Mouse (Mus musculus) embryonic facial prominence, embryonic 10.5 days (tissue): Measurements from ENCODE around the gene Psg21. TPM values are rescaled to one million over a fixed set of nuclear protein-coding genes. Genes with fewer than 3 reads are reported as not detected.
"Not testable (repeated sequence)": the region's sequence is repeated elsewhere in the genome, so short reads cannot be mapped to it uniquely, and the experiment has no call there.

Experiments used
- DNase-seq: peaks from one replicate; pipeline ENCODE4 v3.0.0-alpha.2; 2017; ENCODE audit warnings: low spot score
- H3K27ac ChIP-seq: fragments of 300-500 bp; sonication (generic); replicated peaks from 2 replicates; pipeline ENCODE4 v1.5.1; 2016; ENCODE audit warnings: mild to moderate bottlenecking
- H3K27me3 ChIP-seq: fragments of 300-500 bp; sonication (generic); replicated peaks from 2 replicates; pipeline ENCODE4 v1.6.1; 2016; ENCODE audit warnings: low read depth, mild to moderate bottlenecking; ENCODE audit not compliant: poor library complexity, severe bottlenecking
- H3K36me3 ChIP-seq: fragments of 300-500 bp; sonication (generic); replicated peaks from 2 replicates; pipeline ENCODE4 v1.6.1; 2016; ENCODE audit warnings: mild to moderate bottlenecking, moderate library complexity
- H3K4me1 ChIP-seq: fragments of 300-500 bp; sonication (generic); 2 replicates; pipeline ENCODE4 v1.6.1; 2016
- H3K4me3 ChIP-seq: fragments of 300-500 bp; sonication (generic); 2 replicates; pipeline ENCODE4 v1.5.1; 2016; ENCODE audit warnings: mild to moderate bottlenecking, moderate library complexity
- H3K9me3 ChIP-seq: fragments of 300-500 bp; sonication (generic); 2 replicates; pipeline ENCODE4 v1.6.1; 2016; ENCODE audit warnings: mild to moderate bottlenecking
- WGBS: fragments of 180-500 bp; shearing (Covaris S2); methylation state at CpG from one replicate; pipeline ENCODE4 v1.1.7; 2016; 5-methylcytosine and 5-hydroxymethylcytosine counted together
- polyA plus RNA-seq: library from polyadenylated mRNA; unstranded; fragments of >200 nt; fragmentation: Nextera tagmentation; extraction: Ambion mirVana; gene quantifications from 2 replicates; pipeline ENCODE4 v1.2.1, GENCODE M21; 2016

Psg21 gene
- polyA plus RNA-seq: not detected in 2 replicates

DNA sequence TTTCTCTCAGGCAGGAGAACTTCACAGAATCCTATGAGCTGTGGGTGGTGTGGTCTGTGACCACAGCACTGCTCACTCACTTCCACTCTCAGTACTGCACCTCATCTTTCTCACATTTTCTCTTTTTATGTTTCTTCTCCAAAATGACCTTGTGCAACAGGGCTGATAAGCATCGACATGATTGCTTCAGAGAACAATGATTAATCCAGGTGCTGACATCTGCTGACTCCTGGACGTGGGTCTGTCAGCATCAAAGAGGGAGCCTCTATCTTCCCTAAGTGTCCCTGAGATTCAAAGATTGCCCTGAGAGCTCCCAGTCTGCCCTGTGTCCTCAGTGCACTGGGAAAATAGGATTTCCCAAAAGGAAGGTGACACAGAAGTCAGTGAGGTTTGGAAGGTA, at the start of gene Psg21:
TSS of gene Psg21 (minus strand) at position 101 of the 400 bp plus-strand sequence.
- not testable (repeated sequence) for H3K27me3 ChIP-seq, H3K4me3 ChIP-seq, H3K4me1 ChIP-seq, H3K9me3 ChIP-seq, H3K27ac ChIP-seq, DNase-seq, H3K36me3 ChIP-seq
- 65% methylated on average over 2 of the region's 2 CpGs for WGBS

DNA sequence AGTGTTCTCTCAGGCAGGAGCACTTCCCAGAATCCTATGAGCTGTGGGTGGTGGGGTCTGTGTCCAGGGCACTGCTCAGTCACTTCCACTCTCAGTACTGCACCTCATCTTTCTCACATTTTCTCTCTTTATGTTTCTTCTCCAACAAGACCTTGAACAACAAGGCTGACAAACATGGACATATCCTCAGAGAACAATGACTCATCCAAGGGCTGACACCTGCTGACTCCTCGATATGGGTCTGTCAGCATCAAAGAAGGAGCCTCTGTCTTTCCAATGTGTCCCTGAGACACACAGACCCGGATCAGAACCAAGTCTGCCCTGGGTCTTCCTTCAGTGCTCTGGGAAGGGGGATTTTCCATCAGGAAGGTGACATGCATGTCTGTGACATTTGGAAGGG, 29.6 kb upstream of the Psg21 start, which contains the start of gene Psg20:
TSS of gene Psg20 (minus strand) at position 101 of the 400 bp plus-strand sequence.
- Histone ChIP-seq H3K4me1 (no peaks in the 10 kb centered on the region), H3K4me3 (no peak within 1 kb of the TSS), H3K27me3 (no peaks in the 10 kb centered on the region), H3K27ac (no peak within 1 kb of the TSS), H3K9me3 (no peaks in the 10 kb centered on the region), H3K36me3 (no peaks in the 10 kb centered on the region)
- DNase-seq: no peak
- 81% methylated on average over 2 of the region's 2 CpGs for WGBS

DNA sequence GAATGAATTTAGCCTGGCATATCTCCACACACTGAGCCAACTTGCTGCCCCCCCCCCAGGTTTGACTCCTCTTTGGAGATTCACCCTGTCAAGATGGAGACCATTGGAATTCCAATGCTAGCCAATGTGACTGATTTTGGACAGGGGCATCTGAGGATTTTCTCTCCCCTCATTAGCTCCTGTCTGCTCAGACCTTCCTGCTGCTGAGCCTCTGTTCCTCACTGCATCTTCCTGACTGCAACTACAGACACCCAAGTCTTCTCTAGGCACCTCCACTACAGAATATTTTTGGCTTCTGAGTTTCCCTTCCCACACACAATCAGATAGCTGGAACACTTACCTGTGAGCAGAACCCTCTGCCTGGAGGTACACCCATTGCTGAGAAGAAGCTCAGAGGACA, 29.1 kb upstream of the Psg21 start:
- DNase-seq: no peak
- Histone ChIP-seq H3K27me3 (no peaks in the 10 kb centered on the region), H3K9me3 (no peaks in the 10 kb centered on the region), H3K36me3 (no peaks in the 10 kb centered on the region), H3K27ac (no peak overlapping the region), H3K4me3 (no peak overlapping the region), H3K4me1 (no peaks in the 10 kb centered on the region)

DNA sequence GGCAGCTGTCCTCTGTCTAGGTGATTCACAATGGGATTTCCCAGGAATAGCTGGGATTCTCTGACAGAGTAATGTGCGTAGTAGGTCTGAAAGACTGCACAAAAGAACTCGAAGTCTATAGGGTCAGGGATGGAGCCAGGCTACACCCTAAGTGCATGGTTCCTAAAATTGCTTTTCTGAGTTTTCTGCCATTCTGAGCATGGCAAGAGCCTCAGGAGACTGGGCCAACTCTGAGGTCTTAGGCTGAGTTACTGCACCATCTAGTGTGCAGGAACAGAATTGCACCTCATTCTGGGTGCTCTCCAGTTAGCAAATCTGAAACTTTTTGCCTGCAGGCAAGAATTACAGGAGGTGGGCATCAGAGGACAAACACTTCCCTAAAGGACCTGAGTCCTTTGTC, 23.2 kb upstream of the Psg21 start:
- 0 out of 2 replicates have a peak, but pooled peaks cover 6% of the 10 kb centered on the region for H3K9me3 ChIP-seq
- peak; percentile 25 for DNase-seq
- H3K36me3 ChIP-seq: no peaks in the 10 kb centered on the region
- no peaks in the 10 kb centered on the region for H3K4me1 ChIP-seq
- H3K27me3 ChIP-seq: no peaks in the 10 kb centered on the region
- H3K4me3 ChIP-seq: no peak overlapping the region
- no peak overlapping the region for H3K27ac ChIP-seq
- WGBS: 38% methylated on average over 2 of the region's 2 CpGs

DNA sequence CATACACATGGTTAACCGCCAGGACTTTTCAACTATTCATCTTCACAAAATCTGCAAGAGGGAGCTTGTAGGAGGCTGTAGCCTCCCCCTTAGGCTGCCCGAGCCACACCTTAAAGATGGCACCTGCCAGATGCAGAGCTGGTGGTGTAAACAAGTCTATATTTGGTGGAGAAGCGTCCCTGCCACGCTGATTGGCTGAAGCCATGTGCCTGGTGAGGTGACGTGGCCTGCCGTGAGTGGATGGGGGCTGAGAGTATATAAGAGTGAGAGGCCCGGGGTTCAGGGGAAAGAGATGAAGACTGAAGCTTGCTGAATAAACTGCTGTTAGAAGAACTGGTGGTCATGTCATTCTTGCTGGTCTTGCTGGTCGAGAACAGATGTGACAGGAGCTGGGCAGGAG, 29.6 kb downstream of the Psg21 start:
- H3K4me3 ChIP-seq, H3K27ac ChIP-seq, H3K9me3 ChIP-seq, H3K36me3 ChIP-seq, H3K27me3 ChIP-seq, DNase-seq, H3K4me1 ChIP-seq: not testable (repeated sequence)
- WGBS: 86% methylated on average over 8 of the region's 8 CpGs

DNA sequence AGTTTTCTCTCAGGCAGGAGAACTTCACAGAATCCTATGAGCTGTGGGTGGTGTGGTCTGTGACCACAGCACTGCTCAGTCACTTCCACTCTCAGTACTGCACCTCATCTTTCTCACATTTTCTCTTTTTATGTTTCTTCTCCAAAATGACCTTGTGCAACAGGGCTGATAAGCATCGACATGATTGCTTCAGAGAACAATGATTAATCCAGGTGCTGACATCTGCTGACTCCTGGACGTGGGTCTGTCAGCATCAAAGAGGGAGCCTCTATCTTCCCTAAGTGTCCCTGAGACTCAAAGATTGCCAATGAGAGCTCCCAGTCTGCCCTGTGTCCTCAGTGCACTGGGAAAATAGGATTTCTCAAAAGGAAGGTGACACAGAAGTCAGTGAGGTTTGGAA, 40.1 kb downstream of the Psg21 start, which contains the start of gene Psg23:
TSS of gene Psg23 (minus strand) at position 101 of the 400 bp plus-strand sequence.
- not testable (repeated sequence) for H3K4me3 ChIP-seq, H3K4me1 ChIP-seq, H3K9me3 ChIP-seq, H3K27ac ChIP-seq, DNase-seq, H3K27me3 ChIP-seq, H3K36me3 ChIP-seq
- 66% methylated on average over 2 of the region's 2 CpGs for WGBS

Other genes starting within 250 kb of the Psg21 start
- gene Psg28, start 224.7 kb downstream of the Psg21 start, polyA plus RNA-seq: not detected in 2 replicates
- gene Psg26, start 172.5 kb downstream of the Psg21 start, polyA plus RNA-seq: not detected in 2 replicates
- gene Psg25, start 124.5 kb downstream of the Psg21 start, polyA plus RNA-seq: not detected in 2 replicates
- gene Psg27, start 89.4 kb downstream of the Psg21 start, polyA plus RNA-seq: not detected in 2 replicates
- not detected in 2 replicates for gene Psg23, start 40.2 kb downstream of the Psg21 start, polyA plus RNA-seq
- gene Psg20, start 29.5 kb upstream of the Psg21 start, polyA plus RNA-seq: not detected in 2 replicates
- not detected in 2 replicates for gene Psg22, start 61.4 kb upstream of the Psg21 start, polyA plus RNA-seq
- not detected in 2 replicates for gene Psg19, start 141.8 kb upstream of the Psg21 start, polyA plus RNA-seq
- 0.11 TPM in 1 of 2 replicates, not detected in the other for gene Psg17, start 164.9 kb upstream of the Psg21 start, polyA plus RNA-seq
- not detected in 2 replicates for gene Mill2, start 183.2 kb upstream of the Psg21 start, polyA plus RNA-seq
- 0.69 and 0.70 TPM in 2 replicates for gene Pglyrp1, start 214.6 kb upstream of the Psg21 start, polyA plus RNA-seq